Mouse (Mus musculus): ENCODE data around the gene Tmem178. TPM values are rescaled to one million over a fixed set of nuclear protein-coding genes. Genes with fewer than 3 reads are reported as not detected.

The Tmem178 gene
- total and polyA plus RNA-seq, 3 experiments: 0.28 TPM; not detected in 2

GRCm38 (mm10) chr17:80927151-80927550, 17.3 kb upstream of the Tmem178 start (continued):
- TF ChIP-seq SMC3 (IDR thresholded peaks at IDR 0.05; ENCODE audit: low read depth, low read length): no peak

GRCm38 (mm10) chr17:80932716-80933115, 11.7 kb upstream of the Tmem178 start:
- H3K36me3 ChIP-seq (ENCODE audit: control insufficient read depth in 1 of 2, insufficient read depth in 2 of 2, low read length in 2 of 2): no peaks in the 10 kb centered on the region
- no peak for TF ChIP-seq ZC3H11A (IDR thresholded peaks at IDR 0.05; ENCODE audit: low read depth, low read length)
- no peak for TF ChIP-seq TAL1 (IDR thresholded peaks at IDR 0.05; ENCODE audit: low read length)
- no peak for TF ChIP-seq NRF1 (IDR thresholded peaks at IDR 0.05; ENCODE audit: insufficient read depth, low read depth, low read length, poor library complexity, severe bottlenecking)
- no peak for TF ChIP-seq ZNF384 (IDR thresholded peaks at IDR 0.05; ENCODE audit: low read depth, low read length)
- TF ChIP-seq ZMIZ1 (IDR thresholded peaks at IDR 0.05; ENCODE audit: low read depth, low read length): no peak
- no peak for TF ChIP-seq SIN3A (IDR thresholded peaks at IDR 0.05; ENCODE audit: low read length)
- TF ChIP-seq CHD1 (IDR thresholded peaks at IDR 0.05; ENCODE audit: low read depth, low read length): no peak
- no peak for TF ChIP-seq POLR2AphosphoS2 (IDR thresholded peaks at IDR 0.05; ENCODE audit: low read length)
- TF ChIP-seq POLR2A (IDR thresholded peaks at IDR 0.05; ENCODE audit: control insufficient read depth in 1 of 2, insufficient read depth in 1 of 2, low read depth in 1 of 2, low read length in 2 of 2, poor library complexity in 1 of 2): no peak
- no peak for TF ChIP-seq GABPA (IDR thresholded peaks at IDR 0.05; ENCODE audit: low read depth, low read length)
- no peak for TF ChIP-seq MAFK (IDR thresholded peaks at IDR 0.05; ENCODE audit: borderline replicate concordance, low read depth, low read length)
- no peak for TF ChIP-seq MAZ (IDR thresholded peaks at IDR 0.05; ENCODE audit: low read depth, low read length)
- no peak overlapping the region for H3K27ac ChIP-seq (ENCODE audit: control insufficient read depth, low read depth, low read length)
- H3K4me3 ChIP-seq (ENCODE audit: control insufficient read depth in 1 of 2, insufficient read depth in 1 of 2, low read depth in 2 of 2, low read length in 2 of 2): no peak overlapping the region
- H3K27me3 ChIP-seq (ENCODE audit: control insufficient read depth in 1 of 2, insufficient read depth in 2 of 2, low read length in 2 of 2): no peaks in the 10 kb centered on the region
- DNase-seq (ENCODE audit: low read depth, low spot score): no peak
- H3K4me1 ChIP-seq (ENCODE audit: control insufficient read depth in 1 of 2, insufficient read depth in 2 of 2, low read length in 2 of 2): no peaks in the 10 kb centered on the region
- H3K9me3 ChIP-seq (replicated peaks; ENCODE audit: insufficient read depth, low read length): no peaks in the 10 kb centered on the region
- H3K79me2 ChIP-seq (ENCODE audit: control insufficient read depth, insufficient read depth, low read length, poor library complexity): no peaks in the 10 kb centered on the region
- H3K9ac ChIP-seq (ENCODE audit: control insufficient read depth, low read depth, low read length, poor library complexity, severe bottlenecking): no peak overlapping the region

GRCm38 (mm10) chr17:80933401-80934029, 10.9 kb upstream of the Tmem178 start:
- H3K4me1 ChIP-seq (ENCODE audit: control insufficient read depth in 1 of 2, insufficient read depth in 2 of 2, low read length in 2 of 2): no peaks in the 10 kb centered on the region
- no peak overlapping the region for H3K9ac ChIP-seq (ENCODE audit: control insufficient read depth, low read depth, low read length, poor library complexity, severe bottlenecking)
- peak overlapping the region in 1 of 2 experiments; percentile 12; a peak in 1 of 4 replicates for H3K4me3 ChIP-seq (ENCODE audit: control insufficient read depth in 1 of 2, insufficient read depth in 1 of 2, low read depth in 2 of 2, low read length in 2 of 2)
- TF ChIP-seq ZNF384 (IDR thresholded peaks at IDR 0.05; ENCODE audit: low read depth, low read length) (no peak), MAX (IDR thresholded peaks at IDR 0.05; ENCODE audit: low read length) (no peak), JUND (IDR thresholded peaks at IDR 0.05; ENCODE audit: low read depth, low read length) (no peak), POLR2A (IDR thresholded peaks at IDR 0.05; ENCODE audit: control insufficient read depth in 1 of 2, insufficient read depth in 1 of 2, low read depth in 1 of 2, low read length in 2 of 2, poor library complexity in 1 of 2) (no peak), MXI1 (IDR thresholded peaks at IDR 0.05; ENCODE audit: low read depth, low read length) (no peak), CHD2 (IDR thresholded peaks at IDR 0.05; ENCODE audit: low read length) (no peak), EP300 (IDR thresholded peaks at IDR 0.05; ENCODE audit: low read depth in 1 of 2, low read length in 2 of 2) (no peak), MEF2A (IDR thresholded peaks at IDR 0.05; ENCODE audit: extremely low read depth, insufficient replicate concordance, low read depth, low read length, poor library complexity, severe bottlenecking) (no peak), RCOR1 (IDR thresholded peaks at IDR 0.05; ENCODE audit: low read depth, low read length) (no peak), GABPA (IDR thresholded peaks at IDR 0.05; ENCODE audit: low read depth, low read length) (no peak), E2F4 (IDR thresholded peaks at IDR 0.05; ENCODE audit: borderline replicate concordance, low read depth, low read length) (no peak), ZKSCAN1 (IDR thresholded peaks at IDR 0.05; ENCODE audit: low read depth, low read length) (no peak), MYB (IDR thresholded peaks at IDR 0.05; ENCODE audit: low read depth, low read length) (no peak)
- no peaks in the 10 kb centered on the region for H3K27me3 ChIP-seq (ENCODE audit: control insufficient read depth in 1 of 2, insufficient read depth in 2 of 2, low read length in 2 of 2)
- no peaks in the 10 kb centered on the region for H3K36me3 ChIP-seq (ENCODE audit: control insufficient read depth in 1 of 2, insufficient read depth in 2 of 2, low read length in 2 of 2)
- DNase-seq (ENCODE audit: low read depth, low spot score): no peak
- no peak overlapping the region for H3K27ac ChIP-seq (ENCODE audit: control insufficient read depth, low read depth, low read length)
- no peaks in the 10 kb centered on the region for H3K79me2 ChIP-seq (ENCODE audit: control insufficient read depth, insufficient read depth, low read length, poor library complexity)
- no peaks in the 10 kb centered on the region for H3K9me3 ChIP-seq (replicated peaks; ENCODE audit: insufficient read depth, low read length)

Measured in MEL (cell line).